Mouse (Mus musculus): ENCODE data around the gene Gm21083. TPM values are rescaled to one million over a fixed set of nuclear protein-coding genes. Genes with fewer than 3 reads are reported as not detected.
"Not testable (repeated sequence)": the region's sequence is repeated elsewhere in the genome, so short reads cannot be mapped to it uniquely, and the experiment has no call there.

Gm21083 gene
- not detected in 2 replicates for total RNA-seq (2021)
- long read RNA-seq: 0 reads

- not testable (repeated sequence) for DNase-seq
Observed at GRCm38 (mm10) chr5:15577033-15577432, at the start of gene Gm21083. Gm21083 (plus strand) TSS chr5:15577333.

DNA sequence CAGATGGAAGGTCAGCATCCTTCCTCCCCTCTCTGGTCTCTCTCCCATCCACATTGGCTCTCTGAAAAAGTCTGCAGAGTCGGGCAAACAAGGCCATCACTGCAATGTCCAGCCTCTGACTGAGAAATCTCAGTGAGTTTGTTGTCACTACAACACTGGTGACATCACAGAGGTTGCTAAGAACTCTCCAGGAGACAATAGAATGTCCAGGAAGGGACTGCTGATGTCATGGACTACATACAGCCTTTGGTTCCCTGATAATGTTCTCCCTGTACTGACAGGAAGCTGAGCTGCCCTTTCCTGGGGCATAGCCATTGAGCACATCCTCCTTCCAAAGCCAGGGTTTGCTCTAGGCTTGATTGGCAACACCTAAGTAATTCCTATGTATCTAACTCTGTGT is 48.0 kb upstream of the Gm21083 start, which contains the start of gene Gm21190:
TSS of gene Gm21190 (minus strand) at position 101 of the 400 bp plus-strand sequence.
- DNase-seq: not testable (repeated sequence)

DNA sequence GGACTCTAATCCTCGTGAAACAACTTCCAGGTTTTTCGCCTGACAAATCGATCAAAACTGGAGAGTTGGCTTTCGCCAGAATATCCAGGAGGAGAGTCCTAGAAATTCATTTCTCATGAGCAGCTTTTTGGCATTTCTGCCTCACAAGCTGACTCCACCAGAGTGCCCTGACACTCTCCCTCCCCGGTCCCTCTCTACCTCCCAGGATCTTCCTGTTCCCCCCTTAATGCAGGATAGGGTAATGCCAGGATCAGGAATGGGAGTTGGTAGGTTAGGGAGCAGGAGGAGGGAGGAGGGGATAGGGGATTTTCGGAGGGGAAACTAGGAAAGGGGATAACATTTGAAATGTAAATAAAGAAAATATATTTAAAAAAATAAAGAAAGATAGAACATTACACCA is 28.5 kb upstream of the Gm21083 start:
- not testable (repeated sequence) for DNase-seq

- DNase-seq: not testable (repeated sequence)
Observed at GRCm38 (mm10) chr5:15549134-15549533, 28.0 kb upstream of the Gm21083 start.

- not testable (repeated sequence) for DNase-seq
Observed at GRCm38 (mm10) chr5:15549606-15550005, 27.5 kb upstream of the Gm21083 start.

- not testable (repeated sequence) for DNase-seq
Observed at GRCm38 (mm10) chr5:15558654-15559053, 18.5 kb upstream of the Gm21083 start.

DNA sequence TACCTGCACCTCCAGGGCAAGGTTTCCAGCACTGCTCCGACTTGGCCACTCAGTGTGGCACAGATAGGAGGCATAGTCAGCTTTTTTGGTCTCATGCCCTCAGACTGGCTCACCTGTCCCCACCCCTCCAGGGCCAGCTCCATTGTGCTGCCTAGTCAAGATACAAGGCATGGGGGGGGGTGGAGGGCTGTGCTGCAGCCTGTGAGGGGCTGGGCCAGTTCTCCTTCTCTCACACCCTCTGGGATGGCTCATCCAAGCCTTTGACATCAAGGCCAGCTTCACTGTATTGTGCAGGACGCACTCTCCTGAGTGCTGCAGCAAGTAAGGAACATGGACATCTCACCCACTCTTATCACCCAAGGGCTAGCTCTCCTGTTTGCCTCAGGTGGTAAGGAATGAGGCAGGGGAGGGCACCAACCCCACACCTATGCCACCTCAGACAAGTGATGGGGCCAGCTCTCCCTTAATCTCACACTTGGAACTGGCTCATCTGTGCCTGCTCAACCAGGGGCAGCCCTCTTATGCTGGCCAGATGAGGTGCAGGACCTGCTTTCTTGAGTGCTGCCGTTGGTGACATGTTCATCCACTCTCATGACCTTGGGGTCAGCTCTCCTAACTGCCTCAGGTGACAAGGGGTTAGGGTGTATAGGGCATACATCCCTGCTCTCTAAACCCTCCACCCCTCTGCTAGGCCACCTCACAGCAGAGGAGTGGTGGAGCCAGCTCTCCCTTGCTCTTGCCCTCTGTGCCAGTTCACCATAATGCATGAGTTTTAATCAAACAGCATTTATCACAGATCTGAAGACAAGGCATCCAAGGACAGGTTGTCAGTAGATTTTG is 15.5 kb upstream of the Gm21083 start:
- not testable (repeated sequence) for DNase-seq

GRCm38 (mm10) chr5:15573735-15574134 is 3.4 kb upstream of the Gm21083 start:
- not testable (repeated sequence) for DNase-seq

DNA sequence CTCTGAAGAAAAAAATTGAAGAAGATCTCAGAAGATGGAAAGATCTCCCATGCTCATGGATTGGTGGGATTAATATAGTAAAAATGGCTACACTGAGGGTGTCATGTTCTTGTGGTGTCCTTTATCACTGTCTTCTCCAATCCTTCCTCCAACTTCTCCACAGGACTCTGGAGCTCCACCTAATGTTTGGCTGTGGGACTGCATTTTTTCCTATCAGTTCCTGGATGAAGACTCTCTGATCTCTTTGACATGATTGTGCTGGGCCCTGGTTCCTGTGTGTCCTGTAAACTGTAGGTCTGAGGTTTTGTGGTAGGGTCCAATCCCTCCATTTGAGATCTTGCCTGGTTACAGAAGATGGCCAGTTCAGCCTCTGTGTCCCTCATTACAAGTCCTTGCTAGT is 9.2 kb downstream of the Gm21083 start:
- peak; percentile 7 for DNase-seq

DNA sequence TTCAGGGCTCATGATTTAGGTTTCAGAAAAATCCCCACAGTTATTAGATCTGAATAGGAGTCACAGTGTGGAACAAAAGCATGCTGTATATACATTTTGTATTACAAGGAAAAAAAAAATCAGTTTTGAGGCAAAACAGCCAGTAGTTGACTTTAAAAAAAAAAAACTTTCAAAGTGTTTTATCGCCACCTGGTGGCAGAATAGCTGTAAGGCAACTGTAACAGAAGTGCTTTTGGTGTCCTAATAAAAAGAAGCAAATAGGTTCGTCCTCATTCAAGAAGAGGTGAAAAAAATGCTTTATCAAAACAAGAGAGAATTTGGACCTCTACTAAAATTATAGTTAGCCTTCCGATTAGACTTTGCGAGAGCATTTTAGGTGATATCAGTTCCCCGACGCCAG is 11.2 kb downstream of the Gm21083 start:
- DNase-seq: not testable (repeated sequence)

DNA sequence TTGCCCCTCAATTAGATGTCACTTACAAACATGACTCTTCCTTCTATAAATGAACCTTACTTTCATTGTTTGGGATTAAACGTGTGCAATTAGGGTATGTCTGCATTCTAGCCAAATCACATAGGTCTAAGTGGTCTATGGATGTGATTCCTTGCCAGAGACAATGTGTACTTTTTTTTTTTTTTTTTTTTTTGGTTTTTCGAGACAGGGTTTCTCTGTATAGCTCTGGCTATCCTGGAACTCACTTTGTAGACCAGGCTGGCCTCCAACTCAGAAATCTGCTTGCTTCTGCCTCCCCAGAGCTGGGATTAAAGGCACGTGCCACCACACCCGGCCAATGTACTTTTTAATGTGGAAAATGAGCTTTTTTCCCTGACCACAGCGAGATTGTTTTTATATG is 13.5 kb downstream of the Gm21083 start:
- not testable (repeated sequence) for DNase-seq

- not testable (repeated sequence) for DNase-seq
Observed at GRCm38 (mm10) chr5:15591577-15591976, 14.4 kb downstream of the Gm21083 start.

- not testable (repeated sequence) for DNase-seq
Observed at GRCm38 (mm10) chr5:15598831-15599230, 21.7 kb downstream of the Gm21083 start.

DNA sequence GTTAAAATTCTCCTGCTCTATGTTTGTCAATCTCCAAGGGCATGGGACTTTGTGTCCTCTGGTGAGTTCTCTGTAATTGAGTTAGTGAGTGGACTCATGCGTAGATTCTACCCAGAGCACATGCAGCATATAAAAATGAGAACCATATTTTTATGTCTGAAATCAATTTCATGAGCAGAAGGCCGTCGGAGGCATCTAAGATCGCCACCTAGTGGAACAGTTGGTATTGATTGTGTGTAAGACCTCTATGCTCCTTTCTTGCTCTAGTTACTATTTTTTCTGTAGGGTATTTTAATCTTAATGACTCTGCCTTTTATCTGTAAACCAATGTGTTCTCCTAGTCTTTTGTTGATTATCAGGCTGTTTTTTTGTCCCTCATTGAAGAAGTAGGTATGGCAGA is 23.2 kb downstream of the Gm21083 start:
- not testable (repeated sequence) for DNase-seq

DNA sequence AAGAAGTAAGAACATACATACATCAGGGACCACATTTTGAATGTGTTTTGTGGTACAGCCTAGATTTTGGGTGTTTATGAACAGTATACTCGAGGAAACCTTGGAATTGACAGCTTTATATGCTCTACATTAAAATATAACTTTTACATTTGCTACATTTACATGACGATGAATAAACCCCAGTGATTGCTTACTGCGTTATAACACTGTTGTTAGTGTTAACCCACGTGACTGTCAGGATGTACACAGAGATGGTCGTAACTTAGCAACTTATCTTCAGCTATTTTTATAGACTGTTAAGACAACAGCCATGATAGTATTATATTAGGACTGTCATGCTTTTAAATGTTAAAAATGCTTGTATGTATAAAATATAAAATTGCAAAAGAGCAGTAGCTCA is 24.3 kb downstream of the Gm21083 start:
- DNase-seq: not testable (repeated sequence)

DNA sequence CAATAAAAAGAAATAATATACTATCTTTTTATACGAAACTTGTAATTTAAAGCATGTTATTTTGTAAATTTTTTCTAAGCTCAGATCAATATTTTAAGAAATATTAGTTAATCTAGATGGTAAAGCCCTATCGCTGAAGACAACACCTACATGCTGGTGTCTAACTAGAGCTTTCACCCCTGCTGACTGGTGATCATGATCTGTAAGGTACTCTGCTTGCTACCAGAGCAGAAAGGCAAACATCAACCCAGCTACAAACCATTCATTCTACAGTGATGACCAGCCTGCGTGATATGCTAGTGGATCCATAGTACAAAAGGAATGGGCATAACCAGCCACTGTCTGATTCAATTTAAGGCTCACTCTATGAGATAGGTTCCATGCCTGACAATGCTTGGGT is 24.8 kb downstream of the Gm21083 start:
- not testable (repeated sequence) for DNase-seq

- not testable (repeated sequence) for DNase-seq
Observed at GRCm38 (mm10) chr5:15602424-15602947, 25.4 kb downstream of the Gm21083 start.

DNA sequence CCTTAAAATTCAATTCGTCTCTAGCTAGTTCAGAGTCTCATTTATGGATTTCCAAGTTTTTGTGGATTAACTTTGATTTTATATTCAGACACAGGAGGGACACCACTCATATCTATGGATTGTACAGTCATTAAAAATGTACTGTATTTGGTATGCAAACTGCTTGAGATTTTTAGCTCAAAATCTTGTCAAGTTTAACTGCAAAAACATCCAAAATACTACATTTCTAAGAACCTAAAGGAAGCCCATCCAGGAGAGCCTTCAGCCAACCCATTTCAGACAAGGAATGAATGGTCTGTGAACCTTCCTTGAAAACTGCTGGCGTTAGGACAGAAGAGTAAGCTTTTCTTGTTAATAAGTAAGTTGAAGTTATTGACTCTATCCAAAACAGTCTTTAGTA is 25.9 kb downstream of the Gm21083 start:
- DNase-seq: not testable (repeated sequence)

GRCm38 (mm10) chr5:15603585-15603984 is 26.5 kb downstream of the Gm21083 start:
- DNase-seq: not testable (repeated sequence)

GRCm38 (mm10) chr5:15606677-15607076 is 29.5 kb downstream of the Gm21083 start:
- not testable (repeated sequence) for DNase-seq

- DNase-seq: not testable (repeated sequence)
Observed at GRCm38 (mm10) chr5:15610695-15611094, 33.6 kb downstream of the Gm21083 start.

GRCm38 (mm10) chr5:15616195-15616594 is 39.1 kb downstream of the Gm21083 start:
- DNase-seq: not testable (repeated sequence)

GRCm38 (mm10) chr5:15618764-15619163 is 41.6 kb downstream of the Gm21083 start, which contains the start of gene Speer4d:
Speer4d (plus strand) TSS chr5:15619064.
- not testable (repeated sequence) for DNase-seq
